Mouse (Mus musculus): ENCODE data around the gene Brd4.

GRCm38 (mm10) chr17:32173166-32173565 is 111.4 kb downstream of the Brd4 start:
- TF ChIP-seq POLR2A (IDR thresholded peaks at IDR 0.05; ENCODE audit: insufficient read depth, low read depth, low read length) (no peak), CTCF (IDR thresholded peaks at IDR 0.05; ENCODE audit: insufficient read depth, low read depth, low read length) (no peak)

Data from olfactory bulb, adult 2 months (tissue).